Mouse (Mus musculus) stomach, embryonic 14.5 days (tissue): ENCODE measurements around the gene Aldh6a1. TPM values are rescaled to one million over a fixed set of nuclear protein-coding genes. Genes with fewer than 3 reads are reported as not detected.
A peak's percentile ranks its signal among the peaks of the same experiment; 100 is the strongest.

Experiments
- ATAC-seq: fragments of 200-750 bp; cut with Nextera tagmentation; 2 replicates; pipeline ENCODE4 v1.8.0; 2017; ENCODE audit warnings: low read depth, moderate TSS enrichment; ENCODE audit not compliant: insufficient number of reproducible peaks, insufficient read depth, low FRiP score
- H3K27ac ChIP-seq: fragments of 300-500 bp; sonication (generic); 2 replicates; pipeline ENCODE4 v1.5.1; 2014; ENCODE audit warnings: mild to moderate bottlenecking, low read length, moderate library complexity, mixed read lengths
- H3K27me3 ChIP-seq: fragments of 300-500 bp; sonication (generic); 2 replicates; pipeline ENCODE4 v1.6.1; 2014; ENCODE audit warnings: low read length, control low read depth, mixed read lengths; ENCODE audit not compliant: control insufficient read depth, insufficient read depth
- H3K36me3 ChIP-seq: fragments of 300-500 bp; sonication (generic); 2 replicates; pipeline ENCODE4 v1.6.1; 2014; ENCODE audit warnings: mild to moderate bottlenecking, control low read depth, low read length, moderate library complexity, mixed read lengths; ENCODE audit not compliant: control insufficient read depth, insufficient read depth
- H3K4me1 ChIP-seq: fragments of 300-500 bp; sonication (generic); 2 replicates; pipeline ENCODE4 v1.6.1; 2014; ENCODE audit warnings: low read length, control low read depth, mixed read lengths; ENCODE audit not compliant: control insufficient read depth, insufficient read depth
- H3K4me2 ChIP-seq: fragments of 300-500 bp; sonication (generic); replicated peaks from 2 replicates; pipeline ENCODE4 v1.6.1; 2014; ENCODE audit warnings: low read depth, low read length, control low read depth
- H3K4me3 ChIP-seq: fragments of 300-500 bp; sonication (generic); 2 replicates; pipeline ENCODE4 v1.5.1; 2014; ENCODE audit warnings: low read depth, low read length, control low read depth
- H3K9ac ChIP-seq: fragments of 300-500 bp; sonication (generic); replicated peaks from 2 replicates; pipeline ENCODE4 v1.6.1; 2014; ENCODE audit warnings: low read depth, mild to moderate bottlenecking, control low read depth, low read length, moderate library complexity, mixed read lengths
- H3K9me3 ChIP-seq: fragments of 300-500 bp; sonication (generic); 2 replicates; pipeline ENCODE4 v1.6.1; 2016; ENCODE audit warnings: low read depth, low read length, control low read depth; ENCODE audit not compliant: control insufficient read depth
- WGBS: fragments of 180-500 bp; shearing (Covaris S2); extraction: QIAGEN DNeasy Blood & Tissue Kit; methylation state at CpG from one replicate; pipeline ENCODE4 v1.1.7; 2014; 5-methylcytosine and 5-hydroxymethylcytosine counted together
- polyA plus RNA-seq: library from polyadenylated mRNA; unstranded; fragments of >200 nt; fragmentation: Nextera tagmentation; extraction: Ambion mirVana; gene quantifications from 2 replicates; pipeline ENCODE4 v1.2.1, GENCODE M21; 2014

Aldh6a1 gene
- polyA plus RNA-seq, 1 experiment from 2014 or later: 35.5 TPM

DNA sequence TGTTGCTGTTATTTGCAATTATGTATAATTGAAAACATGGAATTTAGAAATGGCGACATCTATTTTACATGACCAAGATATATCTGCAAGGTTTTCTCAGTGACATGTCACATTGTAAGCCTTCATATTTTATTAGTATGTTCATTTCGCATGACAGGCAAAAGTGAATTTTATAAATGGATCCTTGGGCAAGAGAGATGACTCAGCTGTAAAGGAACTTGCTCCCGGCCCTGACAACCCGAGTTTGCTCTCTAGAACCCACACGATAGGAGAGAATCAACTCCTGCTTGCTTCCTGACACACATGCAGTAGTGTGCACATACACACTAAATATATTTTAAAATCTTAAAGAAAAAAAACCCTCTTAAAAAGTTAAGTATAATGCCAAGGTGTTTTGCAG, 10.6 kb upstream of the Aldh6a1 start:
- H3K36me3 ChIP-seq: peaks cover 18% of the 10 kb centered on the region; the same call in 1 of the 2 replicates
- H3K4me3 ChIP-seq: no peak overlapping the region
- no peaks in the 10 kb centered on the region for H3K9me3 ChIP-seq
- no peaks in the 10 kb centered on the region for H3K27me3 ChIP-seq
- H3K27ac ChIP-seq: no peak overlapping the region
- 90% methylated on average over 5 of the region's 5 CpGs for WGBS
- no peaks in the 10 kb centered on the region for H3K4me1 ChIP-seq
- H3K4me2 ChIP-seq: no peak overlapping the region
- ATAC-seq: no peak
- no peak overlapping the region for H3K9ac ChIP-seq

DNA sequence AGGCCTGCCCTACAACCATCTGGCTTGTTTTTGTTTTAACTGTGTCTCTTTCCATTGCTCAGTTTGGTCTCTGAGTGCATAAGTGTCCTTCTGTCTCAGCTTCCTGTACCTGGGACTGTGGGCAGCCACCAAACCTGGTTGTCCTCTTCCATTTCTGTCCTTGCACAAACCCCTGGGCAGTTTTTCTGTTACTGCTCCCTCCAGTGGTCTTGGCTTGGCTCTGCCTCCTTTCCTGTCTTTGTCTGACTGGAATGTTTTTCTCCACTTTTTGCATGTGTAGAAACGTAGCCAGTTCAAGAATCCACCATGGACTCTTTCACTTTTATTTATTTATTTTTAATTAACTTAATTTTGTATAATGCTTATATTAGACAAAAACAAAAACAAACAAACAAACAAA, 9.0 kb upstream of the Aldh6a1 start:
- Histone ChIP-seq H3K27me3 (no peaks in the 10 kb centered on the region), H3K36me3 (peaks cover 16% of the 10 kb centered on the region; the same call in 1 of the 2 replicates), H3K9me3 (no peaks in the 10 kb centered on the region), H3K4me2 (no peak overlapping the region), H3K27ac (no peak overlapping the region), H3K9ac (no peak overlapping the region), H3K4me1 (no peaks in the 10 kb centered on the region), H3K4me3 (no peak overlapping the region)
- no peak for ATAC-seq
- 70% methylated on average over 1 of the region's 1 CpGs for WGBS

DNA sequence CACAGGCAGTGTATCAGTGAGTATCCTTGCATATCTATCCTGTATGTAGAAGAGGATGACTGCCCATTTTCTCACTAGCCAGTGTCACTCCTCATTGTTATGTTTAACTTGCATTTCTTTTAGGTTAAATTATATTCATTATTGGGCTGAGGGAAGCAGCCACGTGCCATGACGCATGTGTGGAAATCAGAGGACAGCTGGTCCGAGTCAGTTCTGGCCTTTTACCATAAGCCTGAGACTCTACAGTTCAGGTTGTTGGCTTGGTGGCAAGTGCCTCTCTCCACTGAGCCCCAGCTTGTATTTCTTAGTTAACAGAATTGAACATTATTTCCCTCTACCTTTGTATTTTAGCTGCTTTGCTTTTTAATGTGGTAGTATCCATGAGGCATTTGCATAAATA, 6.1 kb upstream of the Aldh6a1 start:
- H3K4me3 ChIP-seq: no peak overlapping the region
- ATAC-seq: no peak
- H3K4me2 ChIP-seq: no peak overlapping the region
- no peaks in the 10 kb centered on the region for H3K4me1 ChIP-seq
- H3K36me3 ChIP-seq: peaks cover 12% of the 10 kb centered on the region; the same call in 1 of the 2 replicates
- 96% methylated on average over 3 of the region's 3 CpGs for WGBS
- H3K27ac ChIP-seq: no peak overlapping the region
- no peak overlapping the region for H3K9ac ChIP-seq
- no peaks in the 10 kb centered on the region for H3K27me3 ChIP-seq
- no peaks in the 10 kb centered on the region for H3K9me3 ChIP-seq

DNA sequence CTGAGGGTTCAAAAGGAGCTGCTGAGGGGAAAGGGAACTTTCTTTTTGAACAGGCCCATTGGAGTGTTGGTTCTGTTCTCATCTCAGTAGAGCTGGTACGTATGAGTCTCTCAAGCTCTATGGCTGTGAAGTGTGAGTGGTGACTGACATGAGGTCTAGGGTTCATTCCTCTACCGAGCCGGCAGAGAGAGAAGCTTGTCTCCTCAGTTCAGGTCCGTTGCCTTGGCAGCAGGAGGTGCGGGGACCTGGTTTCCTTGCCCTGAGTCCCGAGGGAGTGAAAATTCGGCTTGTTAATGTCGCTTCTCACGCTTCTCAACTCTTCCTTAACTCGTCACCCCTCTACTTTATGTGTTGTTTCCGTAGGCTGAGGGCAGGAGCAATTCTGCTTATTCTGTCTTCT, 997 bp upstream of the Aldh6a1 start:
- ATAC-seq: no peak
- H3K27me3 ChIP-seq: no peaks in the 10 kb centered on the region
- peak overlapping the region; percentile 58 for H3K4me2 ChIP-seq
- peak overlapping the region; percentile 22 for H3K9ac ChIP-seq
- H3K36me3 ChIP-seq: no peaks in the 10 kb centered on the region
- under 1% methylated on average over 11 of the region's 11 CpGs for WGBS
- H3K9me3 ChIP-seq: no peaks in the 10 kb centered on the region
- peak overlapping the region; percentile 60 for H3K4me3 ChIP-seq
- H3K27ac ChIP-seq: no peak overlapping the region
- H3K4me1 ChIP-seq: peaks cover 8% of the 10 kb centered on the region; the same call in 1 of the 2 replicates

DNA sequence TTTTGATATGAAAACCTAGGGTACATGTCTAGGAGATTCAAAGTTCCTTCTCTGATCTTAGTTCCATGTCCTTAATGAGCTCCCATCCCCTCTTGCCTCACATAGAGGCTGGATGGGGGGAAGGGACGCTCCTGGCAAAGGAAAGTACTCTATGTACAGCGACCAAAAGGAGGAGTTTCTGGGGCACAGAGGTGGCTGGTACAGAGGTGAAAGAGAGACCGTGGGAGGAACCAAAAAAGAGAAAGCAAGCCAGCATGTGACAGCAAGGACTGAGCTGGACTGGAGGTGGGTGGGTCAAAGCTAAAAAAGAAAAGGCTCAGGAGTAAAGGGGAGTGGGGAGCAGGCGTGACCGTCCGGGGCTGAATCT, 470 bp downstream of the Aldh6a1 start:
- H3K4me3 ChIP-seq: peak overlapping the region; percentile 60
- WGBS: 0% methylated on average over 6 of the region's 6 CpGs
- peak overlapping the region; percentile 93 for H3K4me2 ChIP-seq
- H3K36me3 ChIP-seq: no peaks in the 10 kb centered on the region
- H3K9ac ChIP-seq: peak overlapping the region; percentile 28
- ATAC-seq: no peak
- no peaks in the 10 kb centered on the region for H3K9me3 ChIP-seq
- 0 out of 2 replicates have a peak overlapping the region, but pooled peaks have one; percentile 1 for H3K27ac ChIP-seq
- no peaks in the 10 kb centered on the region for H3K27me3 ChIP-seq
- peaks cover 8% of the 10 kb centered on the region; the same call in 1 of the 2 replicates for H3K4me1 ChIP-seq

DNA sequence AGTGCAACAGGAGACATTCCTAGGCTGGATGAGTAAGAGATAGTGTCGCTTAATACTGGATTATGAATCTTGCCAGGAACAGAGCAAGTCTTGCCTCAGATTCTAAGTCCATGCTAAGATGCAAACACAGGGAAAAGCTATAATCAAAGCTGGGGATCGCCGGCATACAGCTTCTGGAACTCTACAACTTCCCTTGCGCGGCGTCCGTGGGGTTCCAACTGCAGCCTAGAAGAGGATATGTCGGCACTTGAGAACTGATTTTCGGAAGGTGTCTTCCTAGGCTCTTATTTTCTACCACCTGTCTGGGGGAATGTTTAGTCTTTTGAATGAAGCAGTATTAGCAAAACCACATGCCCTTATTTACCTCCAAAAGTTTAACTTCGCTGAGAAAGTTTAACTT, 917 bp downstream of the Aldh6a1 start:
- 50% methylated on average over 10 of the region's 10 CpGs for WGBS
- 0 out of 2 replicates have a peak overlapping the region, but pooled peaks have one; percentile 28 for H3K9ac ChIP-seq
- H3K4me1 ChIP-seq: peaks cover 8% of the 10 kb centered on the region; the same call in 1 of the 2 replicates
- no peaks in the 10 kb centered on the region for H3K27me3 ChIP-seq
- no peaks in the 10 kb centered on the region for H3K36me3 ChIP-seq
- H3K27ac ChIP-seq: no peak overlapping the region
- H3K4me3 ChIP-seq: peak overlapping the region; percentile 60
- no peaks in the 10 kb centered on the region for H3K9me3 ChIP-seq
- no peak for ATAC-seq
- H3K4me2 ChIP-seq: peak overlapping the region; percentile 93

DNA sequence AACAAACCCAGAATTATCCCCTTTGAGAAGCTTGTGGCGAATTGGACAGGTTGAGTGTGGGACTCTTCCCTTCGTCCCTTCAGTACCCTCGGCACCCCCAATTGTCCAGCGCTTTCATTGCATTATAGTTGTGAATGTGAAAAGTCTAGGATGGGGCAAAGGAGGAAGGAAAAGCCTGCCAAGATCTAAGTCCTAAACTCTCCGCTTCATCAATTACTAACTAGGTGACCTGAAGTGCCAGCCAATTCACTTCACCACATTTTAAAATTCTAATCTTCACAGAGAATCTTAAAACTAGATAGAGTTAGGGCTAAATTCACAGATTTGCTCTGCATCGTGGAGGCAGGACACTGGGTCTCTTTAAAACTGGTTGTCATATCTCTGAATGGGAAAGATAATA, 2.6 kb downstream of the Aldh6a1 start:
- peaks cover 8% of the 10 kb centered on the region; the same call in 1 of the 2 replicates for H3K4me1 ChIP-seq
- H3K27ac ChIP-seq: no peak overlapping the region
- H3K36me3 ChIP-seq: no peaks in the 10 kb centered on the region
- ATAC-seq: no peak
- H3K27me3 ChIP-seq: no peaks in the 10 kb centered on the region
- no peak overlapping the region for H3K4me3 ChIP-seq
- 82% methylated on average over 6 of the region's 6 CpGs for WGBS
- no peak overlapping the region for H3K4me2 ChIP-seq
- H3K9ac ChIP-seq: no peak overlapping the region
- H3K9me3 ChIP-seq: no peaks in the 10 kb centered on the region

DNA sequence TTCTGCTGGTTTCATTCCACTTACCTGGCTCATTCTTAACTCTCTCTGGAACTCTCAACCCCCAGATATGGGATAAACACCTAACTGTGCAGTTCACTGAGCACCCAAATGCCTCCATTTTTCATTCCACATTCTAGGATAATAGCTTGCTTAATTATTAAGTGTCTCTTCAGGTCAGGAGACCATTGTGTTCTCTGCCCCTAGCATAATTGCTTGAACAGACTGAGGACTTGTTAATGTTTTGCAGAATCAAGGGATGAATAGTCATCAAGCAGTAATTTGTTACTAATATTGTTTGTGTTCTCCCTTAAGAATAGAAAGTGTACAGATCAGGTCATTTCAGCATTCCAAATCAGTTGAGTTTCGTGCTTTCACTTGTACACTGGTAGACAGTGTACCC, 3.4 kb downstream of the Aldh6a1 start:
- 69% methylated on average over 1 of the region's 1 CpGs for WGBS
- no peak overlapping the region for H3K27ac ChIP-seq
- no peak overlapping the region for H3K9ac ChIP-seq
- H3K4me1 ChIP-seq: peaks cover 8% of the 10 kb centered on the region; the same call in 1 of the 2 replicates
- no peaks in the 10 kb centered on the region for H3K27me3 ChIP-seq
- ATAC-seq: no peak
- no peak overlapping the region for H3K4me3 ChIP-seq
- H3K36me3 ChIP-seq: no peaks in the 10 kb centered on the region
- H3K9me3 ChIP-seq: no peaks in the 10 kb centered on the region
- H3K4me2 ChIP-seq: no peak overlapping the region

DNA sequence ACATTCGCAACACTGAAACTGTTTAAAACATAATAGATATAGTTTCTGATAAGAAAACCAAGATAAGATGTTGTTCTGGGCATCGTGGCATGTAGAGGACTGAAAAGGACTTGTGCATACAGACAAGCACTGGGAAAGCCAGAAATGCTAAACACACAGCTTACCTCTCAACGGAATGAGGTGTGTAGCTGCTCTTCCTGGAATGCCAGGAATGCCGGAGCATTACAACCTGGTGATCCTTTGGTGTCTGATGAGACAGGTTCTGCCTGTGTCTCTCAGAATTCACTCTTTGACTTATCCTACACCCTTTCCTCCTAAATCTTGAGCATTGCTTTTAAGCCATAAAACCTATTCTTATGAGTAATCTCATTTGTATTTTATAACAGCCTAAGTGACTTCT, 8.3 kb downstream of the Aldh6a1 start:
- H3K9ac ChIP-seq: no peak overlapping the region
- no peaks in the 10 kb centered on the region for H3K9me3 ChIP-seq
- no peak overlapping the region for H3K27ac ChIP-seq
- no peaks in the 10 kb centered on the region for H3K4me1 ChIP-seq
- H3K4me2 ChIP-seq: no peak overlapping the region
- H3K36me3 ChIP-seq: no peaks in the 10 kb centered on the region
- no peak overlapping the region for H3K4me3 ChIP-seq
- ATAC-seq: no peak
- H3K27me3 ChIP-seq: no peaks in the 10 kb centered on the region
- WGBS: 61% methylated on average over 4 of the region's 4 CpGs
